Mouse (Mus musculus) liver, embryonic 14.5 days (tissue): ENCODE results near the gene Ccdc103. TPM values are rescaled to one million over a fixed set of nuclear protein-coding genes. Genes with fewer than 3 reads are reported as not detected.

ENCODE experiments used
- ATAC-seq: fragments of 200-750 bp; cut with Nextera tagmentation; 2 replicates; pipeline ENCODE4 v1.8.0; 2017; ENCODE audit warnings: moderate number of reproducible peaks, mild to moderate bottlenecking, moderate library complexity; ENCODE audit not compliant: insufficient read depth
- DNase-seq, 3 experiments: peaks; one replicate each; pipeline ENCODE4 v3.0.0-alpha.2; 2012 to 2013; ENCODE audit warnings: low read depth in 3 of 3, low spot score in 3 of 3
- H3K27ac ChIP-seq: fragments of 300-500 bp; sonication (generic); 2 replicates; pipeline ENCODE4 v1.5.1; 2014; ENCODE audit warnings: moderate library complexity, mild to moderate bottlenecking, control low read depth, inconsistent platforms
- H3K27me3 ChIP-seq: fragments of 300-500 bp; sonication (generic); 2 replicates; pipeline ENCODE4 v1.6.1; 2014; ENCODE audit warnings: mild to moderate bottlenecking, low read length, moderate library complexity; ENCODE audit not compliant: control insufficient read depth, insufficient read depth
- H3K36me3 ChIP-seq: fragments of 300-500 bp; sonication (generic); replicated peaks from 2 replicates; pipeline ENCODE4 v1.6.1; 2014; ENCODE audit warnings: low read depth; ENCODE audit not compliant: control insufficient read depth, insufficient read depth
- H3K4me1 ChIP-seq, 2 experiments: fragments of 200-500 bp in 1 of 2; fragments of 300-500 bp in 1 of 2; sonication (generic) in 1 of 2; replicated peaks; 2 replicates each; pipeline ENCODE4 v1.6.1; 2012 to 2014; ENCODE audit warnings: antibody characterized with exemption in 1 of 2, inconsistent platforms in 1 of 2, low read length in 1 of 2; ENCODE audit not compliant: control insufficient read depth in 2 of 2, insufficient read depth in 2 of 2
- H3K4me2 ChIP-seq: fragments of 300-500 bp; sonication (generic); 2 replicates; pipeline ENCODE4 v1.6.1; 2014; ENCODE audit warnings: low read depth, mild to moderate bottlenecking, control low read depth, moderate library complexity
- H3K4me3 ChIP-seq, 2 experiments: fragments of 200-500 bp in 1 of 2; fragments of 300-500 bp in 1 of 2; sonication (generic) in 1 of 2; 2 replicates each; pipeline ENCODE4 v1.5.1; 2012 to 2014; ENCODE audit warnings: low read depth in 2 of 2, low read length in 2 of 2, mild to moderate bottlenecking in 2 of 2, control low read depth in 1 of 2, inconsistent platforms in 1 of 2, moderate library complexity in 1 of 2; ENCODE audit not compliant: insufficient read depth in 1 of 2
- H3K9ac ChIP-seq: fragments of 300-500 bp; sonication (generic); replicated peaks from 2 replicates; pipeline ENCODE4 v1.6.1; 2014; ENCODE audit warnings: mild to moderate bottlenecking, control low read depth, moderate library complexity
- H3K9me3 ChIP-seq: fragments of 300-500 bp; sonication (generic); 2 replicates; pipeline ENCODE4 v1.6.1; 2016; ENCODE audit warnings: low read length, mixed read lengths; ENCODE audit not compliant: control insufficient read depth
- CTCF ChIP-seq: IDR thresholded peaks from 2 replicates; pipeline ENCODE4 v1.5.1; 2016; ENCODE audit warnings: antibody characterized with exemption, low read depth, control low read depth
- EP300 ChIP-seq: IDR thresholded peaks from 2 replicates; pipeline ENCODE4 v1.6.1; 2016; ENCODE audit warnings: antibody characterized with exemption, low read depth
- WGBS: fragments of 180-500 bp; shearing (Covaris S2); extraction: QIAGEN DNeasy Blood & Tissue Kit; methylation state at CpG from one replicate; pipeline ENCODE4 v1.1.7; 2014; ENCODE audit not compliant: insufficient replicate concordance; 5-methylcytosine and 5-hydroxymethylcytosine counted together
- polyA plus RNA-seq, 2 experiments: library from polyadenylated mRNA; depleted of rRNA in 1 of 2; stranded (reverse) in 1 of 2; unstranded in 1 of 2; fragments of >200 nt; fragmentation: Nextera tagmentation in 1 of 2; extraction: Ambion mirVana in 1 of 2; gene quantifications; 2 replicates each; pipeline versions ENCODE4 v1.2.1 to v1.2.3; 2012 to 2014

Ccdc103 gene
- polyA plus RNA-seq, 2 experiments: 0.59 to 1.1 TPM

GRCm38 (mm10) chr11:102895779-102896178 is 14.8 kb downstream of the Ccdc103 start:
- Histone ChIP-seq H3K27ac (peak overlapping the region; percentile 96), H3K4me3 (peak overlapping the region; percentile 76 to 78), H3K9me3 (no peaks in the 10 kb centered on the region), H3K36me3 (no peaks in the 10 kb centered on the region), H3K27me3 (no peaks in the 10 kb centered on the region; the same call in 1 of the 2 replicates), H3K4me1 (peaks cover 35 to 44% of the 10 kb centered on the region in 2 experiments), H3K9ac (peak overlapping the region; percentile 95), H3K4me2 (peak overlapping the region; percentile 98)
- DNase-seq (peak; percentile 79 to 83 (median 81)), ATAC-seq (peak; percentile 97)
- peak; percentile 85 for TF ChIP-seq EP300
- peak; percentile 11; the same call in 1 of the 2 replicates for TF ChIP-seq CTCF
- WGBS: 9% methylated on average over 9 of the region's 9 CpGs

- H3K36me3 ChIP-seq: no peaks in the 10 kb centered on the region
- no peak for ATAC-seq
- no peak overlapping the region for H3K9ac ChIP-seq
- H3K4me3 ChIP-seq: no peak overlapping the region
- no peak overlapping the region for H3K4me2 ChIP-seq
- DNase-seq: no peak
- H3K4me1 ChIP-seq: peaks cover 31 to 40% of the 10 kb centered on the region in 2 experiments
- 79% methylated on average over 20 of the region's 20 CpGs for WGBS
- H3K27ac ChIP-seq: no peak overlapping the region
- H3K27me3 ChIP-seq: no peaks in the 10 kb centered on the region; the same call in 1 of the 2 replicates
- no peak for TF ChIP-seq CTCF
- no peak for TF ChIP-seq EP300
- H3K9me3 ChIP-seq: no peaks in the 10 kb centered on the region
These were observed 15.6 kb downstream of the Ccdc103 start for GRCm38 (mm10) chr11:102896641-102897040.

GRCm38 (mm10) chr11:102898408-102898807 is 17.4 kb downstream of the Ccdc103 start:
- no peak overlapping the region for H3K27ac ChIP-seq
- no peaks in the 10 kb centered on the region; the same call in 1 of the 2 replicates for H3K27me3 ChIP-seq
- H3K4me1 ChIP-seq: peaks cover 21 to 29% of the 10 kb centered on the region in 2 experiments
- DNase-seq (no peak), ATAC-seq (no peak)
- H3K4me3 ChIP-seq: no peak overlapping the region
- no peaks in the 10 kb centered on the region for H3K9me3 ChIP-seq
- no peak overlapping the region for H3K9ac ChIP-seq
- 75% methylated on average over 9 of the region's 9 CpGs for WGBS
- no peak for TF ChIP-seq EP300
- no peak for TF ChIP-seq CTCF
- no peaks in the 10 kb centered on the region for H3K36me3 ChIP-seq
- no peak overlapping the region for H3K4me2 ChIP-seq

GRCm38 (mm10) chr11:102900763-102901162 is 19.8 kb downstream of the Ccdc103 start, which contains the start of gene Gfap:
Gene Gfap (minus strand): TSS chr11:102900912.
- Histone ChIP-seq H3K4me1 (peaks cover 5 to 11% of the 10 kb centered on the region in 2 experiments), H3K9ac (no peak within 1 kb of the TSS), H3K36me3 (peaks cover 11% of the 10 kb centered on the region), H3K4me3 (no peak within 1 kb of the TSS), H3K27me3 (no peaks in the 10 kb centered on the region), H3K27ac (no peak within 1 kb of the TSS), H3K9me3 (no peaks in the 10 kb centered on the region), H3K4me2 (no peak within 1 kb of the TSS)
- ATAC-seq: no peak
- DNase-seq: peak; percentile 45 to 63 (median 49)
- WGBS: 7% methylated on average over 7 of the region's 7 CpGs
- TF ChIP-seq EP300: no peak
- TF ChIP-seq CTCF: peak; percentile 98

GRCm38 (mm10) chr11:102901199-102901598 is 20.2 kb downstream of the Ccdc103 start:
- Histone ChIP-seq H3K27me3 (no peaks in the 10 kb centered on the region), H3K4me3 (no peak overlapping the region), H3K4me2 (no peak overlapping the region), H3K36me3 (peaks cover 16% of the 10 kb centered on the region), H3K4me1 (peaks cover 2 to 7% of the 10 kb centered on the region in 2 experiments), H3K9ac (no peak overlapping the region), H3K27ac (no peak overlapping the region), H3K9me3 (no peaks in the 10 kb centered on the region)
- ATAC-seq: no peak
- TF ChIP-seq EP300: no peak
- TF ChIP-seq CTCF: no peak
- WGBS: 52% methylated on average over 4 of the region's 4 CpGs
- no peak for DNase-seq
